Mouse (Mus musculus): ENCODE data around the gene Fam136a.

Fam136a gene

GRCm38 (mm10) chr6:86397257-86397980 is 32.0 kb downstream of the Fam136a start:
- DNase-seq (ENCODE audit: low spot score) = no peak

DNA sequence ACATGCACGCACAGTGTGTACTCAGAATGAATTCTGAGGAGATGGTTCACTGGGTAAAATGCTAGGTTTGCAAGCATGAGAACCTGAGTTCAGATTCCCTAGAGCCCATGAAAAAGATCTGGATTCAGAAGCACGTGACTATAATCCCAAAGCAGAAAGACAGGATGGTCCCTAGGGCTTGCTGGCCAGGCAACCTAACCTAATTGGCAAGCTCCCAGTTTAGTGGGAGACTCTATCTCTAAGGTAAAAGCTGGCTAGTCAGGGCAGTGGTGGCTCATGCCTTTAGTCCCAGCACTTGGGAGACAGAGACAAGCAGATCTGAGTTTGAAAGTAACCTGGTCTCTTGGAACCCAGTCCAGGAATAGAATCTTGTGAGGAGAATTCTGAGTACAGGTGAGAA is 33.5 kb downstream of the Fam136a start:
- DNase-seq (ENCODE audit: low spot score) = no peak

GRCm38 (mm10) chr6:86399995-86400394 is 34.5 kb downstream of the Fam136a start:
- no peak for DNase-seq (ENCODE audit: low spot score)

DNA sequence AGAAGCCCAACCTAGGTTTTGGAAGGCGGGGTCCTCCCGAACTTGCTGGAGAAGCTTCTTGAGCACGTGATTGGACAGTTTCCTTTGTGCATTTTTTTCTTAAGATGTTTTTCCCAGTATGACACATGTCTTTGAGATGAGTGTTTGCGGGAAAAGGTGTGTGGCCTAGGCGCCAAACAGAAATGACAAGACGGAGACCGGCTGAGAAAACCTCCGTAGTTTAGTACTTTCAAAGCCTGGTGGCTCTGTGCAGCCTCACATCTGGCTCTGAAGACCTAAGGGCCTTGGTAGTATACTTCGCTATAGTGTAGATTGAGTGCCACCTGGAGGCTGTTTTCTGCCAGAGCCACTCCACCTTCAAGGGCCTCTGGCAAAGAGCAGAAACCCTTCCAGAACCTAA is 35.5 kb downstream of the Fam136a start:
- DNase-seq (ENCODE audit: low spot score) = no peak

DNA sequence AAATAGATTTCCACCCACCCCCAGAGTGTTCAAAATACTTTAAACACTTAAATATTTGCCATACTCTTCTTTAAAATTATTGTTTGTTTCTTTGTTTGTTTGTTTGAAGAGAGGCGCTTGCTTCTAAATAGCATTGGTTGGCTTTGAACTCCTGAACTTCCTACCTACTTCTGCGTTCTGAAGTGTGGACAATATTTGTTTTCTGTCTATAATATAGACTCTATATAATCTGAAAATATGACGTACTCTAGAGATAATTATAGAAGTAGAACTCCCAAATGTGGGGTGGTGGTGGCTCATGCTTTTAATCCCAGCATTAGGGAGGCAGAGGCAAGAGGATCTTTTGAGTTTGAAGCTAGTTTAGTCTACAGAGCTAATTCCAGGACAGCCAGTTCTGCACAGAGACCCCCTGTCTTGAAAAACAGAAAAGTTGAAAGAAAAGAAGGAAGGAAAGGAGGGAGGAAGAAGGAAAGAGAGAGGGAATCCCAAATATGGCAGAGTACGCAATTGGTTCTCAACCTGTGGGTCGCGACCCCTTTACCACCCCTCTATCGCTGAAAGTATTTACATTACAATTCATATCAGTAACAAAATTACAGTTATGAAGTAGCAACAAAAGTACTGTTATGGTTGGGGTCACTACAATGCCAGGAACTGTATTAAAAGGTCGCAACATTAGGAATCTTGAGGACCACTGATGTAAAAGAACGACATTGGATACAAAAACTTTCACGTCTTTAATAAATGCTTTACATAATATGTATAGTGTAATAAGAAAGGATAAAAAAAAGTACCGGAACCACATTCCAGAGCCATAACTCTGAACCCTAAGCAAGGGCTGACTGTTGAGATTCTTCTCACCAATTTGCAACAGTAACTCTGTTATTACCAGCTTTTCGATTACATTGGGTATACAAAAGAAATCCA is 37.5 kb downstream of the Fam136a start:
- DNase-seq (ENCODE audit: low spot score) = no peak

DNA sequence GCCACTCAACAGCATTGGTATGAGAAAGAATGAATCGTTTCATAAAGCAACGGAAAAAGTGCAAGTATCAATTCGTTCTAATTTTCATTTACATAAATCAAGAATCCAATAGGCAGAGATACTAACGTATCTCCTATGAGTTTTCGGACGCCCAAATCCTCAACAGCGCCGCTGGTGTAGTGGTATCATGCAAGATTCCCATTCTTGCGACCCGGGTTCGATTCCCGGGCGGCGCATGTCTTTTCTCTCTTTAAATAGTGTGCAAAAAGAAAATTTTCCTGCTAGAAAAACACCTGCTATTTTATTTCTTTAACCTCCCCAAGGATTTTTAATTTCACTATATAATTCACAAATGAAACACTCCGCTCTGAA is 38.3 kb downstream of the Fam136a start:
- DNase-seq (ENCODE audit: low spot score) = peak; percentile 99

DNA sequence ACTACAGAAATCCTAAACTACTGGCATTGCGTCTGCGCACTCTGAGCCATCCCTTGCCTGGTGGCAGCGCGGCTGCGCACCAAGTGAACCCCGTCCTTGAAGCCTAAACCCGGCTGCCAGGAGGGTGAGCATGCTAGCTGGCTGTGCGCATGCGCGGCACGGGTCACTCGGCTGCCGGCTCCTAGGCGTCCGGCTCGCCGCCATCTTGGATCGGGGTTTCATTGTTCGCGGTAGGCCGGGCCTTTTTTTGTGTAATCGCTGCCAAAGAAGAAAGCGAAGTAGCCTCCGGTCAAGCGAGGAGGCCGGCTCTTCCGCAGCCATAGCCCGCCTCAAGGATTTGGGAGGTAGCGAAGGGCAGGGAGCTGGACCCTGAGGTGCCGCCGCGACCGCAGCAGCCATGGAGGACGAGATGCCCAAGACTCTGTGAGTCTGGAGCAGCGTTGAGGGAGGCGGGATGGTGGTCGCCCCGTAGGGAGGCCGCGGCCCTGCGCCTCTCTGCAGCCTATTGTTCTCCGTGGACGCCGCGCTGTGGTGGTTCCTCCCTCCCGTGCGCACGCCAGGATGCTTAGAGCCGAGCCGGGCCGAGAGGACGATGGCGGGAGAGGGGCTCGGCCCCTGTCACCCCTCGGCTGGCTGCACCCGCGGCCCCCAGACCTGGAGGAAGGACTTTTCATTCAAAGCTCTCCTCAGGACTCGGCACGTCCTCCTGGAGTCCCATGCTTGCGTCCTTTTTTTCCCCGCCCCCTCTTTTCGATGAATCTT is 38.8 kb downstream of the Fam136a start, which contains the start of gene Tia1:
TSS of gene Tia1 (plus strand) at position 120 of the 762 bp plus-strand sequence.
- DNase-seq (ENCODE audit: low spot score) = peak; percentile 85

- no peak for DNase-seq (ENCODE audit: low spot score)
These were observed 39.5 kb downstream of the Fam136a start for GRCm38 (mm10) chr6:86404996-86405395.

- DNase-seq (ENCODE audit: low spot score) = no peak
These were observed 40.9 kb downstream of the Fam136a start for GRCm38 (mm10) chr6:86406306-86406705.

DNA sequence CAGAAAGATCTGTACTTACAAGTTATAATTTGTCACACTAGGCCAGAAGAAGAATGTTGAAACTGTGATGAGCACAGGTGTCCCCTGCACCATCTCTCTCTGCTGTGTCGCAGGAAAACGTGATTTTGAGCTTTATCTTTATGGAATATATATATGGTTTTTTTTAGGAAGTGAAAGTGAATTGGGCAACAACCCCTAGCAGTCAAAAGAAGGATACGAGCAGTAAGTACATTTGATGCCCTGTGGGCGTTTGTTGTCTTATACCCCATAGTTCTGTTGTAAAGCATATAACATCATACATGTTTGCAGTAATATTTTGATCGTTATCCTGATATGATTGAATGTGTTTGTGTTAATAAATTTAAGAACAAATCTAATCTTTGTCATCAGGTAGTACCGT is 53.3 kb downstream of the Fam136a start:
- DNase-seq (ENCODE audit: low spot score) = no peak

DNA sequence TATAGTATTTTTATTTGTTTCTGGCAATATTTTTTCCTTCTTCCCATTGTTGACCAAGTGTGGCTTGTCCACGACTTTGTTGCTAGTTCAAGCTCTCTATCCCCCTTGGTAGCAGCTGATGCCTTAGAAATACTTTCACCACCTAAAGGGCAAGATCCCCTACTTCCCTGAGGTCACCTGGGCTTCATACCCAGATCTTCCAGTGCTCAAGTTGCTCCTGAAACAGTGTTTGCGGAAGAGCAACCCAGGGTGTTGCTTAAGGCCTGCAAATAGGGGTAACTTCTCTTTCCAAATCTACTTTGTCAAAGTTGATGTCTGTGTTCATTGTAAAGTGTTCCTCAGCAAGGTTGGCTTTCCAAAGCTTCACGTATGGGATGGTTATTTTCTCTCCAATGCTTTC is 53.8 kb downstream of the Fam136a start:
- DNase-seq (ENCODE audit: low spot score) = no peak

Data from layer of hippocampus, adult 9-10 months (tissue).